ENCODE assay signal across 8 mouse cellular contexts in genomic region chr5:52112191-52112760, GRCm38 (mm10).
DNase-seq lines count a peak whose midpoint lies in the region; ATAC-seq and TF ChIP-seq lines count a peak whose summit lies in the region.

No protein-coding gene starts in this region.

- no peaks in the 10 kb centered on the region for H3K36me3 ChIP-seq in heart, embryonic 14.5 days (ENCODE audit: control insufficient read depth, insufficient read depth, low read length)
- H3K36me3 ChIP-seq in embryonic facial prominence, embryonic 13.5 days = no peaks in the 10 kb centered on the region
- no peaks in the 10 kb centered on the region for H3K36me3 ChIP-seq in intestine, postnatal 0 days (ENCODE audit: control insufficient read depth, insufficient read depth)
- H3K36me3 ChIP-seq in neural tube, embryonic 12.5 days = no peaks in the 10 kb centered on the region

- WGBS in heart, embryonic 14.5 days = 19% methylated on average over 16 of the region's 16 CpGs
- 5% methylated on average over 16 of the region's 16 CpGs for WGBS in embryonic facial prominence, embryonic 13.5 days
- WGBS in intestine, postnatal 0 days = 25% methylated on average over 16 of the region's 16 CpGs
- WGBS in neural tube, embryonic 12.5 days = 4% methylated on average over 16 of the region's 16 CpGs

- H3K4me3 ChIP-seq in heart, embryonic 14.5 days (ENCODE audit: control insufficient read depth in 1 of 2, insufficient read depth in 1 of 2, low read depth in 1 of 2, low read length in 2 of 2) = peak overlapping the region; percentile 81 to 82
- H3K4me3 ChIP-seq in embryonic facial prominence, embryonic 13.5 days = peak overlapping the region; percentile 72
- H3K4me3 ChIP-seq in intestine, postnatal 0 days (ENCODE audit: low read depth, low read length) = peak overlapping the region; percentile 76; the same call in 1 of the 2 replicates
- H3K4me3 ChIP-seq in neural tube, embryonic 12.5 days = peak overlapping the region; percentile 67; the same call in 1 of the 2 replicates

- H3K27me3 ChIP-seq in heart, embryonic 14.5 days (ENCODE audit: control insufficient read depth, insufficient read depth, low read length) = peaks cover 18% of the 10 kb centered on the region; the same call in 1 of the 2 replicates
- H3K27me3 ChIP-seq in embryonic facial prominence, embryonic 13.5 days = peaks cover 80% of the 10 kb centered on the region
- peaks cover 42% of the 10 kb centered on the region for H3K27me3 ChIP-seq in intestine, postnatal 0 days (replicated peaks; ENCODE audit: control insufficient read depth, insufficient read depth, low read length)
- H3K27me3 ChIP-seq in neural tube, embryonic 12.5 days (replicated peaks) = peaks cover 52% of the 10 kb centered on the region

- peak overlapping the region; percentile 78 for H3K9ac ChIP-seq in heart, embryonic 14.5 days (ENCODE audit: low read length)
- H3K9ac ChIP-seq in embryonic facial prominence, embryonic 13.5 days = peak overlapping the region; percentile 74; the same call in 1 of the 2 replicates
- no peak overlapping the region for H3K9ac ChIP-seq in intestine, postnatal 0 days (ENCODE audit: low read depth, low read length)
- H3K9ac ChIP-seq in neural tube, embryonic 12.5 days = no peak overlapping the region

- ATAC-seq in heart, embryonic 14.5 days (ENCODE audit: insufficient number of reproducible peaks, insufficient read depth, low FRiP score, low read depth) = no peak
- no peak for ATAC-seq in embryonic facial prominence, embryonic 13.5 days (ENCODE audit: insufficient number of reproducible peaks, insufficient read depth, low FRiP score, low TSS enrichment, low read depth)
- no peak for ATAC-seq in intestine, postnatal 0 days
- no peak for ATAC-seq in neural tube, embryonic 12.5 days (ENCODE audit: low FRiP score, low read depth)
- no peak for ATAC-seq in monocyte, adult 5-6 weeks (replicated peaks; ENCODE audit: insufficient number of reproducible peaks, low FRiP score, low TSS enrichment, poor library complexity, severe bottlenecking)
- no peak for ATAC-seq in inflammation-experienced regulatory T-cells, adult 6 months

- H3K4me2 ChIP-seq in heart, embryonic 14.5 days (ENCODE audit: low read length) = peak overlapping the region; percentile 100
- H3K4me2 ChIP-seq in embryonic facial prominence, embryonic 13.5 days = peak overlapping the region; percentile 99
- peak overlapping the region; percentile 99 for H3K4me2 ChIP-seq in intestine, postnatal 0 days (replicated peaks; ENCODE audit: low read depth)
- H3K4me2 ChIP-seq in neural tube, embryonic 12.5 days (replicated peaks) = peak overlapping the region; percentile 100

- TF ChIP-seq CTCF in intestine, postnatal 0 days (IDR thresholded peaks at IDR 0.05; ENCODE audit: low read depth) = no peak

- no peak for DNase-seq in heart, adult 8-10 months (ENCODE audit: low spot score)
- no peak for DNase-seq in spleen, postnatal 10 days (ENCODE audit: low spot score in 2 of 2)

- no peak overlapping the region for H3K27ac ChIP-seq in heart, embryonic 14.5 days (replicated peaks in 1 of 2; ENCODE audit: control insufficient read depth in 1 of 2, insufficient read depth in 1 of 2, low read depth in 2 of 2, low read length in 2 of 2)
- no peak overlapping the region for H3K27ac ChIP-seq in embryonic facial prominence, embryonic 13.5 days
- no peak overlapping the region for H3K27ac ChIP-seq in intestine, postnatal 0 days (ENCODE audit: low read depth, low read length)
- no peak overlapping the region for H3K27ac ChIP-seq in neural tube, embryonic 12.5 days

- H3K4me1 ChIP-seq in heart, embryonic 14.5 days (ENCODE audit: control insufficient read depth in 2 of 2, insufficient read depth in 2 of 2, low read length in 2 of 2) = peaks cover 8 to 14% of the 10 kb centered on the region in 2 experiments; a peak in 2 of 4 replicates
- peaks cover 29% of the 10 kb centered on the region for H3K4me1 ChIP-seq in embryonic facial prominence, embryonic 13.5 days
- H3K4me1 ChIP-seq in intestine, postnatal 0 days (replicated peaks; ENCODE audit: control insufficient read depth, insufficient read depth, low read length) = peaks cover 8% of the 10 kb centered on the region
- peaks cover 24% of the 10 kb centered on the region for H3K4me1 ChIP-seq in neural tube, embryonic 12.5 days

- no peaks in the 10 kb centered on the region for H3K9me3 ChIP-seq in heart, embryonic 14.5 days (ENCODE audit: control insufficient read depth, low read length)
- no peaks in the 10 kb centered on the region for H3K9me3 ChIP-seq in embryonic facial prominence, embryonic 13.5 days
- no peaks in the 10 kb centered on the region for H3K9me3 ChIP-seq in intestine, postnatal 0 days (ENCODE audit: control insufficient read depth)
- H3K9me3 ChIP-seq in neural tube, embryonic 12.5 days = no peaks in the 10 kb centered on the region

Comparison
In these comparisons a context has a peak if more than half of its experiments do, and no peak if none do; other contexts are left out.
1. H3K9ac ChIP-seq: peak in heart, embryonic 14.5 days (single experiment) and embryonic facial prominence, embryonic 13.5 days (single experiment); none in intestine, postnatal 0 days (single experiment) and neural tube, embryonic 12.5 days (single experiment).
2. Peak in every context shown above with its lines, with median percentiles within 50 percentile points of each other: H3K4me2 ChIP-seq and H3K4me3 ChIP-seq.